Mouse (Mus musculus) adrenal gland, postnatal 36 days (tissue): ENCODE measurements around the gene Cat. TPM values are rescaled to one million over a fixed set of nuclear protein-coding genes. Genes with fewer than 3 reads are reported as not detected.

Experiments used
- DNase-seq, 2 experiments: peaks; one replicate each; pipeline ENCODE4 v3.0.0; 2021; ENCODE audit warnings: mixed read lengths in 1 of 2
- long read RNA-seq, 2 experiments: library from polyadenylated mRNA; stranded (forward); transcript quantifications; one replicate each; pipeline ENCODE4 v2.0.0; 2021; ENCODE audit warnings: borderline sequencing depth in 2 of 2
- total RNA-seq, 2 experiments: library from RNA; stranded (reverse); gene quantifications; 2 replicates each; pipeline ENCODE4 v1.2.3; 2021

Cat gene
- 100 to 1,000 TPM; 285 to 462 TPM for total RNA-seq
- long read RNA-seq, experiment 1, transcript Cat-201 (13 exons, 2,613 nt) = major isoform, 199 of 245 reads
- long read RNA-seq, experiment 1, partial matches to known transcripts = 35 of 245 reads
- long read RNA-seq, experiment 1, other reads (novel, unspliced or antisense) = 11 of 245 reads
- long read RNA-seq, experiment 2, transcript Cat-201 (13 exons, 2,613 nt) = major isoform, 142 of 159 reads
- long read RNA-seq, experiment 2, partial matches to known transcripts = 13 of 159 reads
- long read RNA-seq, experiment 2, other reads (novel, unspliced or antisense) = 4 of 159 reads

- peak; percentile 97 to 98 for DNase-seq
Measured at GRCm38 (mm10) chr2:103484617-103485401, at the start of gene Cat. Gene Cat (minus strand): TSS chr2:103485160.

- no peak for DNase-seq
Measured at GRCm38 (mm10) chr2:103525596-103525995, 40.6 kb upstream of the Cat start.

GRCm38 (mm10) chr2:103516472-103516871 lies 31.5 kb upstream of the Cat start:
- no peak for DNase-seq

- no peak for DNase-seq
Measured at GRCm38 (mm10) chr2:103515513-103516180, 30.7 kb upstream of the Cat start.

- no peak for DNase-seq
Measured at GRCm38 (mm10) chr2:103512066-103512795, 27.3 kb upstream of the Cat start.

GRCm38 (mm10) chr2:103511631-103512030 lies 26.7 kb upstream of the Cat start:
- DNase-seq = no peak

- DNase-seq = no peak
Measured at GRCm38 (mm10) chr2:103511042-103511441, 26.1 kb upstream of the Cat start.

GRCm38 (mm10) chr2:103507651-103508050 lies 22.7 kb upstream of the Cat start:
- DNase-seq = no peak

GRCm38 (mm10) chr2:103505956-103506355 lies 21.0 kb upstream of the Cat start:
- no peak for DNase-seq

- no peak for DNase-seq
Measured at GRCm38 (mm10) chr2:103504463-103504862, 19.5 kb upstream of the Cat start.

GRCm38 (mm10) chr2:103500769-103501168 lies 15.8 kb upstream of the Cat start:
- DNase-seq = no peak

- no peak for DNase-seq
Measured at GRCm38 (mm10) chr2:103495633-103496418, 10.9 kb upstream of the Cat start.

- no peak for DNase-seq
Measured at GRCm38 (mm10) chr2:103493827-103494226, 8.9 kb upstream of the Cat start.

- DNase-seq = peak in 1 of 2 experiments; percentile 14
Measured at GRCm38 (mm10) chr2:103492526-103492925, 7.6 kb upstream of the Cat start.

- no peak for DNase-seq
Measured at GRCm38 (mm10) chr2:103483986-103484520, 907 bp downstream of the Cat start.

GRCm38 (mm10) chr2:103483289-103483985 lies 1.5 kb downstream of the Cat start:
- DNase-seq = no peak

GRCm38 (mm10) chr2:103481314-103482231 lies 3.4 kb downstream of the Cat start:
- peak in 1 of 2 experiments; percentile 17 for DNase-seq

GRCm38 (mm10) chr2:103480871-103481270 lies 4.1 kb downstream of the Cat start:
- no peak for DNase-seq

GRCm38 (mm10) chr2:103480240-103480639 lies 4.7 kb downstream of the Cat start:
- DNase-seq = peak; percentile 25 to 32
